Mouse (Mus musculus) limb, embryonic 14.5 days (tissue): ENCODE measurements around the gene Irgm2. TPM values are rescaled to one million over a fixed set of nuclear protein-coding genes. Genes with fewer than 3 reads are reported as not detected.

Source experiments
- ATAC-seq: fragments of 200-750 bp; cut with Nextera tagmentation; 2 replicates; pipeline ENCODE4 v1.8.0; 2017; ENCODE audit warnings: low read depth, moderate number of reproducible peaks, moderate TSS enrichment; ENCODE audit not compliant: low FRiP score
- DNase-seq: peaks from one replicate; pipeline ENCODE4 v3.0.0-alpha.2; 2015; ENCODE audit warnings: low spot score
- H3K27ac ChIP-seq: fragments of 300-500 bp; sonication (generic); replicated peaks from 2 replicates; pipeline ENCODE4 v1.5.1; 2014; ENCODE audit warnings: low read depth, mild to moderate bottlenecking, low read length, moderate library complexity, mixed read lengths
- H3K27me3 ChIP-seq: fragments of 300-500 bp; sonication (generic); 2 replicates; pipeline ENCODE4 v1.6.1; 2014; ENCODE audit warnings: low read length, mixed read lengths; ENCODE audit not compliant: control insufficient read depth, insufficient read depth
- H3K36me3 ChIP-seq: fragments of 300-500 bp; sonication (generic); 2 replicates; pipeline ENCODE4 v1.6.1; 2014; ENCODE audit warnings: mild to moderate bottlenecking, low read length, moderate library complexity, mixed read lengths; ENCODE audit not compliant: control insufficient read depth, insufficient read depth
- H3K4me1 ChIP-seq: fragments of 300-500 bp; sonication (generic); 2 replicates; pipeline ENCODE4 v1.6.1; 2014; ENCODE audit warnings: antibody characterized with exemption, low read length, mixed read lengths; ENCODE audit not compliant: control insufficient read depth, insufficient read depth
- H3K4me2 ChIP-seq: fragments of 300-500 bp; sonication (generic); replicated peaks from 2 replicates; pipeline ENCODE4 v1.6.1; 2014; ENCODE audit warnings: low read depth, mild to moderate bottlenecking, low read length, moderate library complexity; ENCODE audit not compliant: severe bottlenecking
- H3K4me3 ChIP-seq: fragments of 300-500 bp; sonication (generic); replicated peaks from 2 replicates; pipeline ENCODE4 v1.5.1; 2014; ENCODE audit warnings: low read length
- H3K9ac ChIP-seq: fragments of 300-500 bp; sonication (generic); 2 replicates; pipeline ENCODE4 v1.6.1; 2014; ENCODE audit warnings: mild to moderate bottlenecking, low read depth, low read length, moderate library complexity; ENCODE audit not compliant: severe bottlenecking
- H3K9me3 ChIP-seq: fragments of 300-500 bp; sonication (generic); 2 replicates; pipeline ENCODE4 v1.6.1; 2016; ENCODE audit warnings: low read length; ENCODE audit not compliant: control insufficient read depth
- POLR2A ChIP-seq: fragments of 200-500 bp; IDR thresholded peaks from 2 replicates; pipeline ENCODE4 v1.8.0; 2012; ENCODE audit warnings: inconsistent platforms, mild to moderate bottlenecking, moderate library complexity, borderline replicate concordance; ENCODE audit not compliant: insufficient read depth, insufficient read length; ENCODE audit errors: extremely low read depth
- WGBS: fragments of 180-500 bp; shearing (Covaris S2); extraction: QIAGEN DNeasy Blood & Tissue Kit; methylation state at CpG from one replicate; pipeline ENCODE4 v1.1.7; 2014; 5-methylcytosine and 5-hydroxymethylcytosine counted together
- polyA plus RNA-seq, 2 experiments: library from polyadenylated mRNA; depleted of rRNA in 1 of 2; stranded (reverse) in 1 of 2; unstranded in 1 of 2; fragments of >200 nt; fragmentation: Nextera tagmentation in 1 of 2; extraction: Ambion mirVana in 1 of 2; gene quantifications; 2 replicates each; pipeline versions ENCODE4 v1.2.1 to v1.2.3; 2012 to 2014

Irgm2 gene
- polyA plus RNA-seq, 2 experiments: 2.3 to 2.9 TPM

GRCm38 (mm10) chr11:58180756-58181155 is 18.7 kb upstream of the Irgm2 start:
- no peak overlapping the region for H3K27ac ChIP-seq
- DNase-seq: no peak
- no peak overlapping the region for H3K4me3 ChIP-seq
- no peak for ATAC-seq
- no peak overlapping the region for H3K4me2 ChIP-seq
- no peak overlapping the region for H3K9ac ChIP-seq
- 86% methylated on average over 7 of the region's 7 CpGs for WGBS
- no peaks in the 10 kb centered on the region for H3K4me1 ChIP-seq
- no peaks in the 10 kb centered on the region for H3K9me3 ChIP-seq
- H3K36me3 ChIP-seq: peaks cover 36% of the 10 kb centered on the region
- TF ChIP-seq POLR2A: no peak
- no peaks in the 10 kb centered on the region for H3K27me3 ChIP-seq

GRCm38 (mm10) chr11:58183579-58183978 is 15.8 kb upstream of the Irgm2 start:
- Histone ChIP-seq H3K27ac (no peak overlapping the region), H3K36me3 (peaks cover 8% of the 10 kb centered on the region; the same call in 1 of the 2 replicates), H3K4me1 (no peaks in the 10 kb centered on the region), H3K27me3 (no peaks in the 10 kb centered on the region), H3K4me2 (no peak overlapping the region), H3K9me3 (no peaks in the 10 kb centered on the region), H3K9ac (no peak overlapping the region), H3K4me3 (no peak overlapping the region)
- TF ChIP-seq POLR2A: no peak
- no peak for ATAC-seq
- 88% methylated on average over 3 of the region's 3 CpGs for WGBS
- DNase-seq: no peak

GRCm38 (mm10) chr11:58189675-58190074 is 9.7 kb upstream of the Irgm2 start:
- no peak for ATAC-seq

GRCm38 (mm10) chr11:58193326-58193725 is 6.1 kb upstream of the Irgm2 start:
- 61% methylated on average over 3 of the region's 3 CpGs for WGBS
- Histone ChIP-seq H3K27ac (no peak overlapping the region), H3K4me3 (no peak overlapping the region), H3K36me3 (no peaks in the 10 kb centered on the region), H3K9me3 (no peaks in the 10 kb centered on the region), H3K4me1 (no peaks in the 10 kb centered on the region), H3K4me2 (no peak overlapping the region), H3K9ac (no peak overlapping the region), H3K27me3 (no peaks in the 10 kb centered on the region)
- TF ChIP-seq POLR2A: no peak
- ATAC-seq (no peak), DNase-seq (no peak)

More at GRCm38 (mm10) chr11:58189675-58190074, 9.7 kb upstream of the Irgm2 start:
- DNase-seq: no peak
- Histone ChIP-seq H3K27me3 (no peaks in the 10 kb centered on the region), H3K4me3 (no peak overlapping the region), H3K4me1 (no peaks in the 10 kb centered on the region), H3K36me3 (no peaks in the 10 kb centered on the region), H3K27ac (no peak overlapping the region), H3K9me3 (no peaks in the 10 kb centered on the region), H3K9ac (no peak overlapping the region), H3K4me2 (no peak overlapping the region)
- 95% methylated on average over 6 of the region's 6 CpGs for WGBS
- TF ChIP-seq POLR2A: no peak

GRCm38 (mm10) chr11:58193860-58194520 is 5.4 kb upstream of the Irgm2 start:
- Histone ChIP-seq H3K9ac (no peak overlapping the region), H3K27me3 (no peaks in the 10 kb centered on the region), H3K4me1 (no peaks in the 10 kb centered on the region), H3K4me2 (no peak overlapping the region), H3K27ac (no peak overlapping the region), H3K36me3 (no peaks in the 10 kb centered on the region), H3K4me3 (no peak overlapping the region), H3K9me3 (no peaks in the 10 kb centered on the region)
- ATAC-seq (peak; percentile 60; the same call in 1 of the 2 replicates), DNase-seq (no peak)
- WGBS: 57% methylated on average over 4 of the region's 4 CpGs
- TF ChIP-seq POLR2A: no peak

- H3K4me1 ChIP-seq: no peaks in the 10 kb centered on the region
- H3K4me3 ChIP-seq: peak overlapping the region; percentile 49
- WGBS: 79% methylated on average over 4 of the region's 4 CpGs
- no peaks in the 10 kb centered on the region for H3K36me3 ChIP-seq
- H3K9me3 ChIP-seq: no peaks in the 10 kb centered on the region
- DNase-seq (no peak), ATAC-seq (no peak)
- H3K4me2 ChIP-seq: peak overlapping the region; percentile 68; the same call in 1 of the 2 replicates
- no peak for TF ChIP-seq POLR2A
- no peaks in the 10 kb centered on the region for H3K27me3 ChIP-seq
- H3K27ac ChIP-seq: no peak overlapping the region
- H3K9ac ChIP-seq: no peak overlapping the region
Observed at GRCm38 (mm10) chr11:58198663-58199062, 755 bp upstream of the Irgm2 start.
